Mouse (Mus musculus) layer of hippocampus, postnatal 25 days (tissue): ENCODE measurements around the gene Ampd3. TPM values are rescaled to one million over a fixed set of nuclear protein-coding genes. Genes with fewer than 3 reads are reported as not detected.

Experiments used
- DNase-seq, 2 experiments: peaks; one replicate each; pipeline ENCODE4 v3.0.0; 2022; ENCODE audit warnings: mixed read lengths in 2 of 2, low spot score in 1 of 2; ENCODE audit errors: extremely low spot score in 1 of 2
- total RNA-seq, 2 experiments: library from RNA; stranded (reverse); gene quantifications; 2 replicates each; pipeline ENCODE4 v1.2.3; 2021

Ampd3 gene
- total RNA-seq, 2 experiments from 2014 or later: 20.7 to 27.0 TPM

- DNase-seq: no peak
These were observed 26.7 kb downstream of the Ampd3 start for GRCm38 (mm10) chr7:110794722-110795121.

GRCm38 (mm10) chr7:110796367-110797051 lies 28.5 kb downstream of the Ampd3 start:
- DNase-seq: no peak

- no peak for DNase-seq
These were observed 29.9 kb downstream of the Ampd3 start for GRCm38 (mm10) chr7:110797722-110798409.

- DNase-seq: peak; percentile 83 to 95
These were observed 33.0 kb downstream of the Ampd3 start for GRCm38 (mm10) chr7:110801028-110801427.

- no peak for DNase-seq
These were observed 35.1 kb downstream of the Ampd3 start for GRCm38 (mm10) chr7:110803131-110803530.

- DNase-seq: peak in 1 of 2 experiments; percentile 29
These were observed 36.3 kb downstream of the Ampd3 start for GRCm38 (mm10) chr7:110804266-110804665.

GRCm38 (mm10) chr7:110807460-110808030 lies 39.5 kb downstream of the Ampd3 start:
- DNase-seq: no peak

- no peak for DNase-seq
These were observed 41.0 kb downstream of the Ampd3 start for GRCm38 (mm10) chr7:110808962-110809361.

- no peak for DNase-seq
These were observed 41.9 kb downstream of the Ampd3 start for GRCm38 (mm10) chr7:110809585-110810557.

- no peak for DNase-seq
These were observed 43.0 kb downstream of the Ampd3 start for GRCm38 (mm10) chr7:110810995-110811394.

- no peak for DNase-seq
These were observed 43.5 kb downstream of the Ampd3 start for GRCm38 (mm10) chr7:110811529-110811928.

- no peak for DNase-seq
These were observed 46.0 kb downstream of the Ampd3 start for GRCm38 (mm10) chr7:110813983-110814382.

- peak in 1 of 2 experiments; percentile 42 for DNase-seq
These were observed 48.0 kb downstream of the Ampd3 start for GRCm38 (mm10) chr7:110816037-110816436.

- no peak for DNase-seq
These were observed 50.2 kb downstream of the Ampd3 start for GRCm38 (mm10) chr7:110818206-110818605.

- no peak for DNase-seq
These were observed 50.9 kb downstream of the Ampd3 start for GRCm38 (mm10) chr7:110818787-110819350.

- no peak for DNase-seq
These were observed 53.1 kb downstream of the Ampd3 start for GRCm38 (mm10) chr7:110821068-110821467.

- no peak for DNase-seq
These were observed 53.6 kb downstream of the Ampd3 start for GRCm38 (mm10) chr7:110821653-110822052.

GRCm38 (mm10) chr7:110822055-110822454 lies 54.0 kb downstream of the Ampd3 start:
- no peak for DNase-seq

GRCm38 (mm10) chr7:110823076-110823475 lies 55.1 kb downstream of the Ampd3 start:
- no peak for DNase-seq

- no peak for DNase-seq
These were observed 55.6 kb downstream of the Ampd3 start for GRCm38 (mm10) chr7:110823593-110823992.
